Mouse (Mus musculus) gastrocnemius, adult 2 months (tissue): Measurements from ENCODE around the gene Cramp1l. TPM values are rescaled to one million over a fixed set of nuclear protein-coding genes. Genes with fewer than 3 reads are reported as not detected.
A peak's percentile ranks its signal among the peaks of the same experiment; 100 is the strongest.
"Not testable (repeated sequence)": the region's sequence is repeated elsewhere in the genome, so short reads cannot be mapped to it uniquely, and the experiment has no call there.

Source experiments
- DNase-seq: peaks from one replicate; pipeline ENCODE4 v3.0.0; 2022
- H3K27ac ChIP-seq: fragments of 200-600 bp; 2 replicates; pipeline ENCODE4 v1.8.1; 2022; ENCODE audit warnings: mild to moderate bottlenecking
- H3K4me3 ChIP-seq: fragments of 200-600 bp; 2 replicates; pipeline ENCODE4 v1.8.1; 2022; ENCODE audit warnings: mild to moderate bottlenecking, moderate library complexity
- CTCF ChIP-seq: fragments of 200-600 bp; IDR thresholded peaks from 2 replicates; pipeline ENCODE4 v1.8.1; 2022; ENCODE audit warnings: antibody characterized with exemption, mild to moderate bottlenecking, moderate library complexity
- intact Hi-C: fragments of 180-260 bp; cut with DNase I; formaldehyde crosslinking; loops from one replicate; pipeline ENCODE4 v1.15.1; 2025
- total RNA-seq, 2 experiments: library from RNA; stranded (reverse); gene quantifications; 2 replicates each; pipeline ENCODE4 v1.2.3; 2021

Gene Cramp1l
- total RNA-seq, 2 experiments from 2014 or later: 6.3 to 7.1 TPM

- intact Hi-C loops: no loop called here
Observed at GRCm38 (mm10) chr17:24943036-24943435, 72.6 kb downstream of the Cramp1l start.

GRCm38 (mm10) chr17:24942453-24942852 is 73.1 kb downstream of the Cramp1l start:
- H3K4me3 ChIP-seq, intact Hi-C loops, H3K27ac ChIP-seq: not testable (repeated sequence)
- DNase-seq: peak; percentile 54
- peak; percentile 74 for TF ChIP-seq CTCF

More at GRCm38 (mm10) chr17:24943036-24943435, 72.6 kb downstream of the Cramp1l start:
- no peak overlapping the region for H3K27ac ChIP-seq
- TF ChIP-seq CTCF: no peak
- no peak overlapping the region for H3K4me3 ChIP-seq
- no peak for DNase-seq

- DNase-seq: no peak
- intact Hi-C loops: loop anchor here (5.0 kb wide), 2 partner anchors 75 to 335 kb away; partner anchors contain the start of gene Ube2i
- TF ChIP-seq CTCF: peak; percentile 8; the same call in 1 of the 2 replicates
- peak overlapping the region; percentile 91 for H3K27ac ChIP-seq
- peak overlapping the region; percentile 99 for H3K4me3 ChIP-seq
Observed at GRCm38 (mm10) chr17:24937266-24937665, 78.3 kb downstream of the Cramp1l start.

GRCm38 (mm10) chr17:24936259-24937237 is 79.0 kb downstream of the Cramp1l start, which contains the start of gene Mapk8ip3:
TSS of gene Mapk8ip3 (minus strand) at chr17:24936977.
- H3K27ac ChIP-seq: peak within 1 kb of the TSS; percentile 91
- intact Hi-C loops: loop anchor here (5.0 kb wide), 2 partner anchors 76 to 336 kb away; partner anchors contain the start of gene Ube2i
- H3K4me3 ChIP-seq: peak within 1 kb of the TSS; percentile 99
- peak; percentile 9; the same call in 1 of the 2 replicates for TF ChIP-seq CTCF
- DNase-seq: peak; percentile 98

GRCm38 (mm10) chr17:24935666-24936065 is 79.9 kb downstream of the Cramp1l start:
- peak overlapping the region; percentile 99 for H3K4me3 ChIP-seq
- DNase-seq: no peak
- intact Hi-C loops: loop anchor here (5.0 kb wide), 2 partner anchors 77 to 337 kb away; partner anchors contain the start of gene Ube2i
- TF ChIP-seq CTCF: no peak
- peak overlapping the region; percentile 91; the same call in 1 of the 2 replicates for H3K27ac ChIP-seq

- no peak for DNase-seq
- Histone ChIP-seq H3K27ac (no peak overlapping the region), H3K4me3 (peak overlapping the region; percentile 99)
- intact Hi-C loops: loop anchor here (5.0 kb wide), 2 partner anchors 77 to 337 kb away; partner anchors contain the start of gene Ube2i
- TF ChIP-seq CTCF: no peak
Observed at GRCm38 (mm10) chr17:24934926-24935325, 80.7 kb downstream of the Cramp1l start.

- H3K4me3 ChIP-seq: no peak overlapping the region
- intact Hi-C loops: no loop called here
- DNase-seq: no peak
- H3K27ac ChIP-seq: no peak overlapping the region
- no peak for TF ChIP-seq CTCF
Observed at GRCm38 (mm10) chr17:24933163-24933562, 82.4 kb downstream of the Cramp1l start.

- Histone ChIP-seq H3K27ac (no peak overlapping the region), H3K4me3 (no peak overlapping the region)
- DNase-seq: no peak
- intact Hi-C loops: no loop called here
- no peak for TF ChIP-seq CTCF
Observed at GRCm38 (mm10) chr17:24932431-24932830, 83.2 kb downstream of the Cramp1l start.

GRCm38 (mm10) chr17:24929506-24929905 is 86.1 kb downstream of the Cramp1l start:
- no peak overlapping the region for H3K4me3 ChIP-seq
- TF ChIP-seq CTCF: no peak
- DNase-seq: no peak
- intact Hi-C loops: no loop called here
- H3K27ac ChIP-seq: no peak overlapping the region

GRCm38 (mm10) chr17:24923246-24923645 is 92.3 kb downstream of the Cramp1l start:
- intact Hi-C loops: no loop called here
- Histone ChIP-seq H3K27ac (no peak overlapping the region), H3K4me3 (no peak overlapping the region)
- DNase-seq: no peak
- no peak for TF ChIP-seq CTCF

- Histone ChIP-seq H3K27ac (no peak overlapping the region), H3K4me3 (no peak overlapping the region)
- intact Hi-C loops: no loop called here
- no peak for TF ChIP-seq CTCF
- DNase-seq: no peak
Observed at GRCm38 (mm10) chr17:24913984-24914383, 101.6 kb downstream of the Cramp1l start.

Other genes starting within 250 kb of the Cramp1l start
- gene Meiob, start 211.5 kb downstream of the Cramp1l start, total RNA-seq: not detected
- gene Hagh, start 175.6 kb downstream of the Cramp1l start, total RNA-seq: 10 to 100 TPM; 75.8 to 90.9 TPM
- gene Fahd1, start 165.4 kb downstream of the Cramp1l start, total RNA-seq: 10 to 100 TPM; 34.6 to 50.6 TPM
- gene Igfals, start 149.8 kb downstream of the Cramp1l start, total RNA-seq: 1 to 10 TPM; 3.4 to 4.0 TPM
- 10 to 100 TPM; 10.5 to 11.3 TPM for gene Nubp2, start 129.4 kb downstream of the Cramp1l start, total RNA-seq
- 10 to 100 TPM; 30.4 to 37.7 TPM for gene Spsb3, start 129.1 kb downstream of the Cramp1l start, total RNA-seq
- 10 to 100 TPM in 1 of 2 experiments, 1 to 10 TPM in 1; 9.3 to 10.9 TPM for gene Eme2, start 120.7 kb downstream of the Cramp1l start, total RNA-seq
- 10 to 100 TPM; 75.8 to 95.7 TPM for gene Mrps34, start 120.7 kb downstream of the Cramp1l start, total RNA-seq
- gene Nme3, start 119.3 kb downstream of the Cramp1l start, total RNA-seq: 10 to 100 TPM; 10.2 to 13.1 TPM
- gene Mapk8ip3, start 78.8 kb downstream of the Cramp1l start, total RNA-seq: 10 to 100 TPM; 19.3 to 21.8 TPM
- 1 to 10 TPM; 5.3 to 6.8 TPM for gene Jpt2, start 55.1 kb downstream of the Cramp1l start, total RNA-seq
- gene Ift140, start 297 bp upstream of the Cramp1l start, total RNA-seq: 1 to 10 TPM; 2.8 to 2.9 TPM
- 10 to 100 TPM in 1 of 2 experiments, 1 to 10 TPM in 1; 8.3 to 21.5 TPM for gene Tmem204, start 67.8 kb upstream of the Cramp1l start, total RNA-seq
- gene Telo2, start 100.2 kb upstream of the Cramp1l start, total RNA-seq: 10 to 100 TPM in 1 of 2 experiments, 1 to 10 TPM in 1; 4.5 to 11.4 TPM
- gene Ptx4, start 105.0 kb upstream of the Cramp1l start, total RNA-seq: 1 to 10 TPM; 2.2 to 6.1 TPM
- 10 to 100 TPM; 16.2 to 19.2 TPM for gene Clcn7, start 117.6 kb upstream of the Cramp1l start, total RNA-seq
- not detected for gene Ccdc154, start 146.7 kb upstream of the Cramp1l start, total RNA-seq
- not detected for gene Gm38655, start 159.7 kb upstream of the Cramp1l start, total RNA-seq
- 10 to 100 TPM; 11.4 to 18.3 TPM for gene BC003965, start 168.8 kb upstream of the Cramp1l start, total RNA-seq
- gene Unkl, start 172.6 kb upstream of the Cramp1l start, total RNA-seq: 1 to 10 TPM; 5.5 to 5.7 TPM
- gene Gnptg, start 224.3 kb upstream of the Cramp1l start, total RNA-seq: 10 to 100 TPM; 14.9 to 16.5 TPM
- 10 to 100 TPM; 16.3 to 17.5 TPM for gene Tsr3, start 224.4 kb upstream of the Cramp1l start, total RNA-seq
- under 1 TPM in 1 of 2 experiments, not detected in 1; 0.08 TPM for gene Baiap3, start 240.6 kb upstream of the Cramp1l start, total RNA-seq